Mouse (Mus musculus): Measurements from ENCODE around the gene Wasf3.

Gene Wasf3

GRCm38 (mm10) chr5:146384935-146385591, at the start of gene Wasf3:
Wasf3 (plus strand) TSS chr5:146384985.
- DNase-seq (ENCODE audit: low spot score), result peak; percentile 69

- no peak for DNase-seq (ENCODE audit: low spot score)
Observed at GRCm38 (mm10) chr5:146338064-146338463, 46.7 kb upstream of the Wasf3 start.

GRCm38 (mm10) chr5:146340037-146340436, 44.7 kb upstream of the Wasf3 start:
- DNase-seq (ENCODE audit: low spot score), result no peak

GRCm38 (mm10) chr5:146344911-146345686, 39.7 kb upstream of the Wasf3 start:
- no peak for DNase-seq (ENCODE audit: low spot score)

- no peak for DNase-seq (ENCODE audit: low spot score)
Observed at GRCm38 (mm10) chr5:146347081-146347480, 37.7 kb upstream of the Wasf3 start.

- DNase-seq (ENCODE audit: low spot score), result no peak
Observed at GRCm38 (mm10) chr5:146349183-146349582, 35.6 kb upstream of the Wasf3 start.

- no peak for DNase-seq (ENCODE audit: low spot score)
Observed at GRCm38 (mm10) chr5:146350784-146351183, 34.0 kb upstream of the Wasf3 start.

GRCm38 (mm10) chr5:146352006-146352405, 32.8 kb upstream of the Wasf3 start:
- DNase-seq (ENCODE audit: low spot score), result no peak

GRCm38 (mm10) chr5:146360386-146360785, 24.4 kb upstream of the Wasf3 start:
- DNase-seq (ENCODE audit: low spot score), result peak; percentile 11

- no peak for DNase-seq (ENCODE audit: low spot score)
Observed at GRCm38 (mm10) chr5:146362711-146363110, 22.1 kb upstream of the Wasf3 start.

- no peak for DNase-seq (ENCODE audit: low spot score)
Observed at GRCm38 (mm10) chr5:146368356-146368755, 16.4 kb upstream of the Wasf3 start.

- DNase-seq (ENCODE audit: low spot score), result no peak
Observed at GRCm38 (mm10) chr5:146368971-146369370, 15.8 kb upstream of the Wasf3 start.

- no peak for DNase-seq (ENCODE audit: low spot score)
Observed at GRCm38 (mm10) chr5:146370794-146371193, 14.0 kb upstream of the Wasf3 start.

- no peak for DNase-seq (ENCODE audit: low spot score)
Observed at GRCm38 (mm10) chr5:146373238-146373637, 11.5 kb upstream of the Wasf3 start.

- DNase-seq (ENCODE audit: low spot score), result no peak
Observed at GRCm38 (mm10) chr5:146376601-146377000, 8.2 kb upstream of the Wasf3 start.

GRCm38 (mm10) chr5:146380041-146380440, 4.7 kb upstream of the Wasf3 start:
- DNase-seq (ENCODE audit: low spot score), result no peak

- no peak for DNase-seq (ENCODE audit: low spot score)
Observed at GRCm38 (mm10) chr5:146382268-146382667, 2.5 kb upstream of the Wasf3 start.

GRCm38 (mm10) chr5:146383401-146383800, 1.4 kb upstream of the Wasf3 start:
- DNase-seq (ENCODE audit: low spot score), result no peak

- DNase-seq (ENCODE audit: low spot score), result no peak
Observed at GRCm38 (mm10) chr5:146385989-146386388, 1.2 kb downstream of the Wasf3 start.

- DNase-seq (ENCODE audit: low spot score), result no peak
Observed at GRCm38 (mm10) chr5:146386906-146387305, 2.1 kb downstream of the Wasf3 start.

- DNase-seq (ENCODE audit: low spot score), result no peak
Observed at GRCm38 (mm10) chr5:146394563-146394962, 9.8 kb downstream of the Wasf3 start.

- DNase-seq (ENCODE audit: low spot score), result no peak
Observed at GRCm38 (mm10) chr5:146397253-146397652, 12.5 kb downstream of the Wasf3 start.

GRCm38 (mm10) chr5:146398386-146399115, 13.8 kb downstream of the Wasf3 start:
- no peak for DNase-seq (ENCODE audit: low spot score)

Measured in ovary, postnatal 36 days (tissue).